Mouse (Mus musculus) right cerebral cortex, postnatal 4 days (tissue): ENCODE results near the gene Fnip1.
"Not testable (repeated sequence)": the region's sequence is repeated elsewhere in the genome, so short reads cannot be mapped to it uniquely, and the experiment has no call there.

ENCODE experiments used
- DNase-seq: peaks from one replicate; pipeline ENCODE4 v3.0.0-alpha.2; 2022

The Fnip1 gene

GRCm38 (mm10) chr11:54437823-54438337, at the start of gene Fnip1:
Gene Fnip1 (plus strand): TSS chr11:54438199.
- peak; percentile 97 for DNase-seq

- no peak for DNase-seq
These were observed 47.6 kb upstream of the Fnip1 start for GRCm38 (mm10) chr11:54390386-54390785.

GRCm38 (mm10) chr11:54391326-54391725, 46.7 kb upstream of the Fnip1 start:
- DNase-seq: no peak

- DNase-seq: no peak
These were observed 41.3 kb upstream of the Fnip1 start for GRCm38 (mm10) chr11:54396686-54397085.

GRCm38 (mm10) chr11:54398058-54398457, 39.9 kb upstream of the Fnip1 start:
- DNase-seq: no peak

GRCm38 (mm10) chr11:54400803-54401202, 37.2 kb upstream of the Fnip1 start:
- not testable (repeated sequence) for DNase-seq

- no peak for DNase-seq
These were observed 33.1 kb upstream of the Fnip1 start for GRCm38 (mm10) chr11:54404885-54405284.

- DNase-seq: no peak
These were observed 31.0 kb upstream of the Fnip1 start for GRCm38 (mm10) chr11:54406930-54407546.

GRCm38 (mm10) chr11:54410612-54411011, 27.4 kb upstream of the Fnip1 start:
- no peak for DNase-seq

GRCm38 (mm10) chr11:54413017-54413416, 25.0 kb upstream of the Fnip1 start:
- peak; percentile 4 for DNase-seq

GRCm38 (mm10) chr11:54423007-54423406, 15.0 kb upstream of the Fnip1 start:
- no peak for DNase-seq

GRCm38 (mm10) chr11:54426267-54426666, 11.7 kb upstream of the Fnip1 start:
- no peak for DNase-seq

GRCm38 (mm10) chr11:54427138-54427537, 10.9 kb upstream of the Fnip1 start:
- no peak for DNase-seq

GRCm38 (mm10) chr11:54427695-54428352, 10.2 kb upstream of the Fnip1 start:
- no peak for DNase-seq

- no peak for DNase-seq
These were observed 8.8 kb upstream of the Fnip1 start for GRCm38 (mm10) chr11:54429224-54429623.

- DNase-seq: no peak
These were observed 2.2 kb upstream of the Fnip1 start for GRCm38 (mm10) chr11:54435797-54436196.

GRCm38 (mm10) chr11:54437310-54437822, 633 bp upstream of the Fnip1 start:
- no peak for DNase-seq

- DNase-seq: peak; percentile 46
These were observed 375 bp downstream of the Fnip1 start for GRCm38 (mm10) chr11:54438366-54438781.

GRCm38 (mm10) chr11:54438991-54439690, 1.1 kb downstream of the Fnip1 start:
- DNase-seq: no peak

GRCm38 (mm10) chr11:54439691-54440029, 1.7 kb downstream of the Fnip1 start:
- DNase-seq: no peak

- DNase-seq: not testable (repeated sequence)
These were observed 12.8 kb downstream of the Fnip1 start for GRCm38 (mm10) chr11:54450757-54451156.

- no peak for DNase-seq
These were observed 16.5 kb downstream of the Fnip1 start for GRCm38 (mm10) chr11:54454516-54454915.

- no peak for DNase-seq
These were observed 18.9 kb downstream of the Fnip1 start for GRCm38 (mm10) chr11:54456875-54457274.

- no peak for DNase-seq
These were observed 20.2 kb downstream of the Fnip1 start for GRCm38 (mm10) chr11:54458168-54458567.
